ENCODE assay signal across 10 mouse cellular contexts in the genomic region with DNA sequence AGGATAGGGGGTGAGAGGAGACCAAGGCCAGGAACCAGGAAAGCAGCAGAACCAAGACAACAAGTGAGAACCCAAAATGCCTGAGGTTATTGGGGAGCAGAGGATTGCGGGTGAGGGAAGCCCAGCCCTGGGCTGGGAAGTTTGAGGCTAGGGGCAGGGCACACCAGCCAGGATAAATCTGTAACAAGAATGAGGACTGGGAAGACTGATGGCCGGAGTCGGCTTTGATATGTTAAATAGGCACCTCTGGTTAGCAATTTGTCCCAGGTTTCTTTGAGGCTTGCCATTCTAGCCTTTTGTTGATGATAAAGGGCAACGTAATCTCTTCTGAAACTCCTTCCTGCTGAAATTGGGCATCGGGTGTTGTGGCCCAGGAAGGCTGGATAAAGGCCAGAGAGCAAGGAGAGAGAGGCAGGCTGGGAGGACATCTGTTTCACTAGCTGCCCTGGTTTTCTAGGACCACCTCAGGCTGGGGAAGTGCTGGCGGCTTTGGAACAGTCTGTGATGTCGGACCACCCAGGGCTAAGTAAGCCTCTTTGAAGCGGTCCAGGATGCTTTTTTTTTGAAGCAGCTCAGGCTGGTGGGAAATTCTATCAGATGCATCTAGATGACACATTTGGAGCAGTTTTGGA.
A peak's percentile ranks its signal among the peaks of the same experiment; 100 is the strongest.
DNase-seq lines count a peak whose midpoint lies in the region; ATAC-seq lines count a peak whose summit lies in the region.
"Had no signal": no experiment of that assay in that cellular context is flagged by ENCODE, and none has a peak within 500 bp of the region (broad histone marks: within the 10 kb centered on the region; RNA-seq: fewer than 3 reads in every experiment).

No protein-coding gene starts in this region.

- no peaks in the 10 kb centered on the region for H3K36me3 ChIP-seq in forebrain, embryonic 16.5 days (ENCODE audit: control insufficient read depth, insufficient read depth)
- H3K36me3 ChIP-seq: limb, embryonic 12.5 days had no signal

- no peaks in the 10 kb centered on the region for H3K9me3 ChIP-seq in forebrain, embryonic 16.5 days (ENCODE audit: control insufficient read depth, low read length)
- H3K9me3 ChIP-seq: limb, embryonic 12.5 days had no signal

- peaks cover 6% of the 10 kb centered on the region for H3K4me1 ChIP-seq in forebrain, embryonic 16.5 days (replicated peaks; ENCODE audit: control insufficient read depth, insufficient read depth, low read length)
- H3K4me1 ChIP-seq: limb, embryonic 12.5 days had no signal

- no peak overlapping the region for H3K9ac ChIP-seq in forebrain, embryonic 16.5 days (replicated peaks; ENCODE audit: low read depth, low read length)
- H3K9ac ChIP-seq: limb, embryonic 12.5 days had no signal

- no peak overlapping the region for H3K4me2 ChIP-seq in forebrain, embryonic 16.5 days (ENCODE audit: low read length)
- H3K4me2 ChIP-seq: limb, embryonic 12.5 days had no signal

- H3K4me3 ChIP-seq in forebrain, embryonic 16.5 days (replicated peaks; ENCODE audit: low read length): no peak overlapping the region
- H3K4me3 ChIP-seq: limb, embryonic 12.5 days had no signal

- DNase-seq in left cerebral cortex, postnatal 10 days (ENCODE audit: extremely low spot score in 1 of 2, low spot score in 2 of 2): peak; percentile 13 to 74
- DNase-seq in left cerebral cortex, adult 8-10 months (ENCODE audit: low spot score in 2 of 2): no peak
- DNase-seq in cerebellum, postnatal 14 days: peak; percentile 80 to 82
- DNase-seq in retina, adult 2 months (ENCODE audit: low read depth, low spot score): peak; percentile 4
- no peak for DNase-seq in testis, postnatal 10 days (ENCODE audit: low spot score)
- DNase-seq in ovary, postnatal 36 days (ENCODE audit: low spot score): no peak

- intact Hi-C loops in left cerebral cortex, postnatal 10 days (cut with DNase I): no loop called here

- no peaks in the 10 kb centered on the region for H3K27me3 ChIP-seq in forebrain, embryonic 16.5 days (replicated peaks; ENCODE audit: control insufficient read depth, insufficient read depth, low read length)
- H3K27me3 ChIP-seq: limb, embryonic 12.5 days had no signal

- ATAC-seq in forebrain, embryonic 16.5 days: peak; percentile 83
- no peak for ATAC-seq in erythroblast, adult 5-6 weeks (replicated peaks; ENCODE audit: low FRiP score, poor library complexity, severe bottlenecking)
- ATAC-seq: lung, postnatal 0 days had no signal

- 6% methylated on average over 8 of the region's 8 CpGs for WGBS in forebrain, embryonic 16.5 days

- H3K27ac ChIP-seq in forebrain, embryonic 16.5 days (ENCODE audit: low read length): no peak overlapping the region
- H3K27ac ChIP-seq: limb, embryonic 12.5 days had no signal

Comparison
In these comparisons a context has a peak if more than half of its experiments do, and no peak if none do; other contexts are left out.
1. DNase-seq: peak in left cerebral cortex, postnatal 10 days (2 of 2), cerebellum, postnatal 14 days (2 of 2) and retina, adult 2 months (single experiment); none in left cerebral cortex, adult 8-10 months (0 of 2), testis, postnatal 10 days (single experiment) and ovary, postnatal 36 days (single experiment).